Mouse (Mus musculus) midbrain, embryonic 12.5 days (tissue): ENCODE measurements around the gene Dapk1. TPM values are rescaled to one million over a fixed set of nuclear protein-coding genes. Genes with fewer than 3 reads are reported as not detected.

Source experiments
- ATAC-seq: fragments of 200-750 bp; cut with Nextera tagmentation; 2 replicates; pipeline ENCODE4 v1.8.0; 2017; ENCODE audit warnings: low read depth, moderate TSS enrichment, moderate library complexity; ENCODE audit not compliant: low FRiP score
- H3K27ac ChIP-seq: fragments of 300-500 bp; sonication (generic); replicated peaks from 2 replicates; pipeline ENCODE4 v1.5.1; 2016; ENCODE audit warnings: mild to moderate bottlenecking
- H3K27me3 ChIP-seq: fragments of 300-500 bp; sonication (generic); 2 replicates; pipeline ENCODE4 v1.6.1; 2016; ENCODE audit warnings: mild to moderate bottlenecking
- H3K36me3 ChIP-seq: fragments of 300-500 bp; sonication (generic); 2 replicates; pipeline ENCODE4 v1.6.1; 2016
- H3K4me1 ChIP-seq: fragments of 300-500 bp; sonication (generic); 2 replicates; pipeline ENCODE4 v1.6.1; 2016
- H3K4me2 ChIP-seq: fragments of 300-500 bp; sonication (generic); replicated peaks from 2 replicates; pipeline ENCODE4 v1.6.1; 2016; ENCODE audit warnings: mild to moderate bottlenecking, moderate library complexity
- H3K4me3 ChIP-seq: fragments of 300-500 bp; sonication (generic); 2 replicates; pipeline ENCODE4 v1.5.1; 2016; ENCODE audit warnings: mild to moderate bottlenecking
- H3K9ac ChIP-seq: fragments of 300-500 bp; sonication (generic); replicated peaks from 2 replicates; pipeline ENCODE4 v1.6.1; 2016; ENCODE audit warnings: mild to moderate bottlenecking, moderate library complexity
- H3K9me3 ChIP-seq: fragments of 300-500 bp; sonication (generic); 2 replicates; pipeline ENCODE4 v1.6.1; 2016; ENCODE audit warnings: mild to moderate bottlenecking
- WGBS: fragments of 180-500 bp; shearing (Covaris S2); methylation state at CpG from one replicate; pipeline ENCODE4 v1.1.7; 2016; 5-methylcytosine and 5-hydroxymethylcytosine counted together
- polyA plus RNA-seq: library from polyadenylated mRNA; unstranded; fragments of >200 nt; fragmentation: Nextera tagmentation; extraction: Ambion mirVana; gene quantifications from 2 replicates; pipeline ENCODE4 v1.2.1, GENCODE M21; 2016

The Dapk1 gene
- polyA plus RNA-seq, 1 experiment from 2014 or later, result 36.7 TPM

GRCm38 (mm10) chr13:60802749-60803148, 201.0 kb downstream of the Dapk1 start, which contains the start of gene Ctsll3:
Gene Ctsll3, minus strand, starts transcription at chr13:60802849.
- ATAC-seq, result no peak
- H3K27ac ChIP-seq, result no peak within 1 kb of the TSS
- no peaks in the 10 kb centered on the region for H3K9me3 ChIP-seq
- no peak within 1 kb of the TSS for H3K9ac ChIP-seq
- no peak within 1 kb of the TSS for H3K4me3 ChIP-seq
- H3K4me1 ChIP-seq, result no peaks in the 10 kb centered on the region
- no peaks in the 10 kb centered on the region for H3K27me3 ChIP-seq
- 84% methylated on average over 1 of the region's 1 CpGs for WGBS
- H3K4me2 ChIP-seq, result no peak within 1 kb of the TSS
- no peaks in the 10 kb centered on the region for H3K36me3 ChIP-seq

- no peaks in the 10 kb centered on the region for H3K36me3 ChIP-seq
- H3K9ac ChIP-seq, result no peak overlapping the region
- no peak overlapping the region for H3K27ac ChIP-seq
- H3K4me3 ChIP-seq, result no peak overlapping the region
- 78% methylated on average over 2 of the region's 2 CpGs for WGBS
- no peak overlapping the region for H3K4me2 ChIP-seq
- no peak for ATAC-seq
- no peaks in the 10 kb centered on the region for H3K27me3 ChIP-seq
- no peaks in the 10 kb centered on the region for H3K4me1 ChIP-seq
- H3K9me3 ChIP-seq, result no peaks in the 10 kb centered on the region
Observed at GRCm38 (mm10) chr13:60809690-60810089, 207.9 kb downstream of the Dapk1 start.

- no peak for ATAC-seq
- no peak overlapping the region for H3K9ac ChIP-seq
- no peaks in the 10 kb centered on the region for H3K36me3 ChIP-seq
- no peaks in the 10 kb centered on the region for H3K4me1 ChIP-seq
- H3K4me3 ChIP-seq, result no peak overlapping the region
- H3K4me2 ChIP-seq, result no peak overlapping the region
- no peaks in the 10 kb centered on the region for H3K27me3 ChIP-seq
- WGBS, result 86% methylated on average over 6 of the region's 6 CpGs
- H3K27ac ChIP-seq, result no peak overlapping the region
- no peaks in the 10 kb centered on the region for H3K9me3 ChIP-seq
Observed at GRCm38 (mm10) chr13:60812768-60813167, 211.0 kb downstream of the Dapk1 start.

Other genes starting within 250 kb of the Dapk1 start
- not detected in 2 replicates for gene BC051665, start 184.4 kb downstream of the Dapk1 start, polyA plus RNA-seq
- gene Ctsll3, start 200.9 kb downstream of the Dapk1 start, polyA plus RNA-seq, result not detected in 2 replicates